Mouse (Mus musculus): Measurements from ENCODE around the gene Cacng1. TPM values are rescaled to one million over a fixed set of nuclear protein-coding genes. Genes with fewer than 3 reads are reported as not detected.

Cacng1 gene
- total and polyA plus RNA-seq, 3 experiments: not detected

DNA sequence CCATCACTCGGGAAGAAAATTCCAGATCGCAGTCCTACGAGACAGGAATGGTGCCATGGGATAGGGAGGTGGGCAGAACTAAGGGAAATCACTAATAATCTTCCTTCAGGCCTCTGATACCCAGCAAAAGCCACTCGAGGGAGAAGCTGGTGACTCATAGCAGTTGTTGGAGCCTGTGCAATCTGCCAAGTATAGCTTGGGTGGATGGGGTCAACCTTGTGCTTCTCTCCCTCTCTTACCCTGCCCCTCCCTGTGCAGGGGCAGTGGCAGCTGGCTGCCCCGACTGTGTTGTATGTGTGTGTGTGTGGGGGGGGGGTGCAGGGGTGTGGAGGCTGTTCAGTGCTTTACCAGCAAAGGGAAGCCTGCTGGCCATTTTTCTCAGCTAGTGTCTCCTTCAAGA, 15.2 kb upstream of the Cacng1 start:
- in situ Hi-C loops (cut with MboI; ENCODE audit: low pct_ligation_motif_present, low pct_unique_long_range_greater_than_20kb, low sequenced_read_pairs): no loop called here
- dilution Hi-C loops (cut with MboI; ENCODE audit: extremely low pct_ligation_motif_present, extremely low pct_unique_long_range_greater_than_20kb, low sequenced_read_pairs): no loop called here
- no peak for DNase-seq (ENCODE audit: extremely low read depth)
- TF ChIP-seq MAZ (IDR thresholded peaks at IDR 0.05; ENCODE audit: low read depth, low read length) (no peak), SIN3A (IDR thresholded peaks at IDR 0.05; ENCODE audit: low read length) (no peak), USF2 (conservative IDR thresholded peaks at IDR 0.05; ENCODE audit: low read depth, low read length) (no peak), NELFE (IDR thresholded peaks at IDR 0.05; ENCODE audit: low read depth, low read length) (no peak), CHD1 (IDR thresholded peaks at IDR 0.05; ENCODE audit: low read depth, low read length) (no peak), ZKSCAN1 (IDR thresholded peaks at IDR 0.05; ENCODE audit: borderline replicate concordance, low read depth, low read length) (no peak), JUND (conservative IDR thresholded peaks at IDR 0.05; ENCODE audit: low read depth, low read length) (no peak), KAT2A (IDR thresholded peaks at IDR 0.05; ENCODE audit: insufficient replicate concordance, low read length) (no peak), MEF2A (IDR thresholded peaks at IDR 0.05; ENCODE audit: borderline replicate concordance, low read depth, low read length) (no peak), PAX5 (IDR thresholded peaks at IDR 0.05; ENCODE audit: low read length) (no peak), POLR2AphosphoS2 (IDR thresholded peaks at IDR 0.05; ENCODE audit: low read depth, low read length) (no peak), ETS1 (conservative IDR thresholded peaks at IDR 0.05; ENCODE audit: low read depth, low read length) (no peak), MXI1 (IDR thresholded peaks at IDR 0.05; ENCODE audit: low read depth, low read length) (no peak), IRF4 (IDR thresholded peaks at IDR 0.05; ENCODE audit: low read depth, low read length) (no peak), JUN (IDR thresholded peaks at IDR 0.05; ENCODE audit: insufficient read depth, low read depth, low read length) (no peak), NRF1 (IDR thresholded peaks at IDR 0.05; ENCODE audit: low read depth, low read length) (no peak), E2F4 (IDR thresholded peaks at IDR 0.05; ENCODE audit: insufficient replicate concordance, low read depth, low read length) (no peak)
- Histone ChIP-seq H3K27ac (ENCODE audit: insufficient read depth, low read depth) (no peak overlapping the region), H3K79me2 (replicated peaks; ENCODE audit: control insufficient read depth, extremely low read depth, insufficient read depth, poor library complexity, severe bottlenecking) (no peaks in the 10 kb centered on the region), H3K9ac (ENCODE audit: insufficient read depth, low read depth) (no peak overlapping the region), H3K4me2 (ENCODE audit: insufficient read depth, low read depth, poor library complexity, severe bottlenecking) (no peak overlapping the region), H3K36me3 (replicated peaks in 1 of 2; ENCODE audit: control insufficient read depth in 1 of 2, insufficient read depth in 1 of 2, low read length in 1 of 2) (no peaks in the 10 kb centered on the region), H3K4me3 (replicated peaks in 1 of 3; ENCODE audit: low read depth in 2 of 3, low read length in 2 of 3, poor library complexity in 1 of 3) (no peak overlapping the region), H3K4me1 (ENCODE audit: control insufficient read depth in 1 of 2, insufficient read depth in 2 of 2) (peaks cover 0 to 16% of the 10 kb centered on the region in 2 experiments; a peak in 2 of 4 replicates), H3K27me3 (replicated peaks) (no peaks in the 10 kb centered on the region), H3K9me3 (replicated peaks; ENCODE audit: low read length) (no peaks in the 10 kb centered on the region)

- dilution Hi-C loops (cut with MboI; ENCODE audit: extremely low pct_ligation_motif_present, extremely low pct_unique_long_range_greater_than_20kb, low sequenced_read_pairs): no loop called here
These were observed 14.6 kb upstream of the Cacng1 start for GRCm38 (mm10) chr11:107730940-107731339.

More at GRCm38 (mm10) chr11:107730940-107731339, 14.6 kb upstream of the Cacng1 start:
- in situ Hi-C loops (cut with MboI; ENCODE audit: low pct_ligation_motif_present, low pct_unique_long_range_greater_than_20kb, low sequenced_read_pairs): no loop called here
- DNase-seq (ENCODE audit: extremely low read depth): no peak
- Histone ChIP-seq H3K4me2 (ENCODE audit: insufficient read depth, low read depth, poor library complexity, severe bottlenecking) (no peak overlapping the region), H3K27ac (ENCODE audit: insufficient read depth, low read depth) (no peak overlapping the region), H3K4me3 (replicated peaks in 1 of 3; ENCODE audit: low read depth in 2 of 3, low read length in 2 of 3, poor library complexity in 1 of 3) (no peak overlapping the region), H3K4me1 (ENCODE audit: control insufficient read depth in 1 of 2, insufficient read depth in 2 of 2) (peaks cover 0 to 16% of the 10 kb centered on the region in 2 experiments; a peak in 2 of 4 replicates), H3K9me3 (replicated peaks; ENCODE audit: low read length) (no peaks in the 10 kb centered on the region), H3K27me3 (replicated peaks) (no peaks in the 10 kb centered on the region), H3K36me3 (replicated peaks in 1 of 2; ENCODE audit: control insufficient read depth in 1 of 2, insufficient read depth in 1 of 2, low read length in 1 of 2) (no peaks in the 10 kb centered on the region), H3K79me2 (replicated peaks; ENCODE audit: control insufficient read depth, extremely low read depth, insufficient read depth, poor library complexity, severe bottlenecking) (no peaks in the 10 kb centered on the region), H3K9ac (ENCODE audit: insufficient read depth, low read depth) (no peak overlapping the region)
- TF ChIP-seq BHLHE40 (IDR thresholded peaks at IDR 0.05; ENCODE audit: low read depth, low read length): peak; percentile 76
- no peak for TF ChIP-seq E2F4 (IDR thresholded peaks at IDR 0.05; ENCODE audit: insufficient replicate concordance, low read depth, low read length)

All from CH12.LX (cell line).